Mouse (Mus musculus): ENCODE data around the gene Ace. TPM values are rescaled to one million over a fixed set of nuclear protein-coding genes. Genes with fewer than 3 reads are reported as not detected.
"Not testable (repeated sequence)": the region's sequence is repeated elsewhere in the genome, so short reads cannot be mapped to it uniquely, and the experiment has no call there.

Ace gene
- total RNA-seq, 2 experiments from 2014 or later, result 31.1 to 33.9 TPM

DNA sequence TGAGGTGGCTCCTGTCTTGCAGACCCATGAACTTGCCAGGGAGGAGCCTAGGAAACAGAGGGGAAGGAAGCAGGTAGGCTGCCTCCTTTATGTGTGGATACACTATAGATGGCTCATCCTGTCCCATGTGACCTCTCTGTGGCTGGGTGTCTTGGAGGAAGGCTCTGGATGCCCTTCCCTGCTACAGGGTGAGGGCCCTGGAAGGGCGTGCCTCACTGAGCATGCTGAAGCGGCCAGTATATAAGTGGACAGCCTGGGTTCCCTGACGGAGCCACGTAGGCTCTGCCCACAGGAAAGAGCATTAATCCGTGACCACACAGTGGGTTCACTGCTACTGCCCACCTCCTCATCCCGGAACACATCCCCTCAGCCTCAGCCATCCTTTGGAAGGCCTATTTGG is 21.7 kb downstream of the Ace start:
- no peak for DNase-seq

DNA sequence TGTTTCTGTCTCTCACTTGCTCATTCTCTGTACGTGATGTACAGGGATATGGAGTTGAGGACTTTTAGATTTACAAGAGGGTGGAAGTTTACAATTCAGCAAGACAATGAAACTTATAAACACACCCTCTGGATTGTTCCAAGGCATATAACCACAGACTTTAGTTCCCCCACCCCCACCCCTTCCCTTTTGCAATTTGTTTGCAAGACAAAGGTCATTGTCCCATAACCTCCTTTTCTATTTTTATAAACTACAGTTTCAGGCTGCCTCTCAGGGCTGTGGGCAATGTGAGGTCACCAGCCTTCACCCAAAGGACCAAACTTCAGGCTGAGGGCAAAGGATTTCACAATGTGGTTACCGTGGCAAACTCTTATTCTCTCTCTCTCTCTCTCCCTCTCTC is 22.5 kb downstream of the Ace start:
- no peak for DNase-seq

DNA sequence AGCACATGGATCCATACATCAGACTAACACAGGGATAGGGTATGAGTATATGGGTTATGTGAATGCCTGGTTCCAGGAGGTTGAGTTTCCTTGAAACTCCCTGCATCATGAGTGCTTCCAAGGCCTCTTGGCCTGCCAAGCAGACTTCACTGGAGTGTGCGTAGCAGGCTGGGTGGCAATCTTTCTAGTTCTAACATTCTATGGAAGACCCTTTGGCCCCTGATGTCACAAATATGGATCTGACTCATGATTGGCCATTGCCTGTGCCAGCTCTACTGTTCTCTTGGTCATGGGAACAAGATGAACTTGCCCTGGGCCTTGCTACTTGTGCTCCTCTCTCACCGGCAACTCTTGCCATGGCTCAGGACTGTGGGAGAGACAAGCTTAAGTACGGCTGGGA is 26.6 kb downstream of the Ace start, which contains the start of gene Ace3:
Gene Ace3 (plus strand): TSS at position 301 of the 400 bp plus-strand sequence.
- no peak for DNase-seq

DNA sequence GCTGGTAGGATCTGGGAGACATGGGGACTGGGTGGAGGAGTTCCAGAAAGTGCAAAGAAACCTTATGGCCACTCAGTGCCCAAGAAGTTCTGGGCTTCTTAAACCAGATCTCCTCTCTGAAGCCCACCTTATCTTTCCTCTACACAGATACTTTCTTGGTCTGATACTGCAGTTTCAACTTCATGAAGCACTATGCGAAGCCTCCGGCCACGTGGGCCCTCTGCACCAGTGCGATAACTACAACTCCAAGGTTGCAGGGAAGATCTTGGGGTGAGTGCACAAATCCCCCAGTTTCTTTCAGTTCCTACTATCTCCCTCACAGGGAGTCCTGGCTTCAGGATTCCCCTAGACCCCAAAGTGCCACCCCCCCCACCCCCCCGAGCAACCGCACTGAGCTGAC is 32.3 kb downstream of the Ace start:
- no peak for DNase-seq

DNA sequence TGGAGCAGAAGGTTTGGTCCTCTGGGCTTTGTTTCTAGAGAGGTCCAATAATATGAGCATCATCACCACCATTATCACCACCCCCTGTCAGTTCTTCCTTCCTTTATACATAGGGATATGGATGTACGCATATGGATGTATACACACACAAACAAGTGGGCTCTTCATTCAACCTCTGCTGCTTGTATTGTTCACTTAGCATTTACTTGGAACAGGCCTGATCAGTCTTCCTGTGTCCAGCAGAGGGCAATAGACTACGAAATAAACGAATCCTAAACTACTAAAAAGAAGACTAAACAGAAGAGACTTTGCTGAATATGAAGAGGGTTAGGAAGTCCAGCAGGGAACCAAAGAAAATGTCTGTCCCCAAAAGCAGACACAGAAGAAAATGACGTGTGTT is 34.0 kb downstream of the Ace start:
- DNase-seq, result no peak

DNA sequence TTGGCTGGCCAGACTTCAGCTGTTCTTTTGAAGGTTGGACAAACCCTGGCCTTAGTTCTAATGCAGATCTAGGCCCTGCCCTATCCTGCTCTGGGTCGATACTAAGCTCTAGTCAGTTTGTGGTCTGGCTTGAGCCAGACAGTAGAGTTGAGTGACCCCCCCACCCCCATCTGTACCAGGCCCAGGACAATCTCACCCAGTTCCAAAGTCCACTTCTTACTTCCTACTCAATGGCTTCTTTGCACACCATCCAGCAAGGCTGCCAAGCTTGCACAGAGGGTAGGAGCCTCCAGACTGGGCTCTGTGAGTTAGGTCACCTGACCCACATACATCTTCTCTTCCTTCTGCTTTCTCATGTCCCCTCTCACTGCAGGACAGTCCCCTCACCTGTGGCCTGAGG is 36.8 kb downstream of the Ace start:
- DNase-seq, result no peak

DNA sequence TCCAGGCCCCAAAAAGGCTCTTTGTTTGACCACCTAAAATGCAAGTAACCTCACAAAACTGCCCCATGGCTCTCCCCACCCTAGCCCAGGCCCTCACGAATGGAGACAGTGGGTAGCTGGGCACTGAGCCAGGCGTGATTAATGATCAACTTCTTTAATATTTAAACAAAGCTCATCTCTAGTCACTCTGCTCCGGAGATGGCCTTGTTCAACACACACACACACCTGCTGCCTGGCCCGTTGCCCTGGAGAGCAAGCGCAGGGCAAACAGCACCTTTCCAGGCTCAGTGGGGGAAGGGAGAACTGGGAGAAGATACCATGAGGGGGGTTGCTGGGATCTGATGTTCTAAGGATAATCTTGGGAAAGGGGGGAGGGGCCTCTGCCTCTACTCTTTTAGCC is 38.2 kb downstream of the Ace start:
- no peak for DNase-seq

DNA sequence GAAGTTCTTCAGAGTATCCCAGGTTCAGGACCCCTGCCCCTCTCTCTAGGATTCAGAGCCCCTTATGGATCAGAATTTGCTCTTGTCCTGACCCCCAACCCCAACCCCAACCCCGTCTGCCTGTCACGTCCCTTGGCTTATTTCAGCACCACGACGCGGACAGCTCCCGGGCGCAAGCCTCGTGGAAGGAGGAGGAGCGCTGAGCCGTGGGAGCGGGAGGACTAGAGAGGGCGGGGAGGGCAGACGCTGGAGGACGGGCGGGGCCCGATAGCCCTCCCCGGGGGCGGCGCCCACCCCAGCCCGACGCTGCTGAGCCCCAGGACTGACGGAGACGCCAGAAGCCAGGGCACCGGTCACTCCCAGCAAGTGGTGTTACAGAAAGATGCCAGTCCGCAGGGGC is 40.1 kb downstream of the Ace start, which contains the start of gene Kcnh6:
Gene Kcnh6 (plus strand): TSS at position 304 of the 400 bp plus-strand sequence.
- peak; percentile 34 for DNase-seq

DNA sequence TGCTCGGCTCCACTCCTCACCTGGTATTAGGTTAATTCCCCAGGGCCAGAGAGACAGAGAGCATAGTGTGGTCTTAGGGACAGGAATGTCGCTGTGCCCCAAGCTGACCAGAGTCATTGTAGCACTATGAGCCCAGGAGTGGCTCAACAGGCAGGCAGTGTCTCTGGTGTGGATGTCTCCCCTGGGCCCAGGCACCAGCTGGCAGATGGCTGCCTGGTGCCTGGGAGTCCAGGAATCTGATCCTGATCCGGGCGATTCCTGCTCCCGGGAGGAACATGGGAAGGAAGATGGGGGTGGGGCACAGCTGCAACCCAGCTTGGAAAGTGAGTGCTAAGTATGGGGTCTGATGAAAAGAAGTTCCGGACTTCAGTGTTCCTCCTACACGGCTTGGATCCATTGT is 45.0 kb downstream of the Ace start:
- DNase-seq, result no peak

DNA sequence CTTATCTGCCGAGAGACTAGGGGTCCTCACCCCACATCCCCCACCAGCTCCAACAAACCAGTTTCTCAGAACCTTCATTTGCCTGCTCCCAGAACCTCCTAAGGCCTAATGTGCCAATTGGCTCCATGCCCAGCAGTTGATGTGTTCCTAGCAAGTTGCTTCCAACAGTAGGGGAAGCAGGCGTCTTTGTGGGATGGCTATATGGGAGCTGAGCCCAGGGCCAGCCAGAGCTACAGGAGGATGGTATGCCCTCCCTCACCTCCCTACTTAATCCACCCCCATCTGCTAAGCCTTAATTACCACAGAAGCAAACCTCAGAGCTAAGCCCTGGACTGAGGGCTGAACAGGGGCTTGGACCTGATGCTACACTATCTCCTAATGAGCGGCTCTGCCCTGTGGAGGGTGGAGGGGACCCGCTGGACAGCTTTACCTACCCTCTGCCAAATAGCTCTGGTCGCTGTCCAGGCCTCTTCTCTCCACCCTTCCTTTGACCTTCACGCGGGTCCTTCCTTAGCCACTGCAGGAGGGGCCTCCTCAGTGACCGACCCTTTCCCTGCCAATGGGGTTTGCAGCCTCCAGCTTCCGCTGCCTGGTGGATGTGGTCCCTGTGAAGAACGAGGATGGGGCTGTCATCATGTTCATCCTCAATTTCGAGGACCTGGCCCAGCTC is 45.9 kb downstream of the Ace start:
- DNase-seq, result no peak

DNA sequence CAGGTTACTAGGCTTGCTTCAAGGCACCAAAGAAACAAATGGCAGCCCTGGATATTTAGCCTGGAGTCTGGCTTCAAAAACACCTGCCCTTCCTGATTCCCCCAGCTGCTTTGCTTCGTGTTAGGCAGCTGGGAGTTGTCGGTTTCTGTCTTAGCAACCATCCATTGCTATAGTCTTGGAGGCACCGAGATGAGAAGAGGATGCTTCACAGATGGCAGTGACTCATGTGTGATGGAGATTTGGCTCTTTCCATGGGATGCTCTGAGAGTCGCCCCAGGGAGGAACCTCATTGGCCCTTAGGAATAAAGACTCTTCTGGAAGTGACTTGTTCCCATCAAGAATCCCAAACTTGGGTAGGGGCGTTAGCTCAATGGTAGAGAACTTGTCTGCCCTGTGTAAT is 48.7 kb downstream of the Ace start:
- no peak for DNase-seq

DNA sequence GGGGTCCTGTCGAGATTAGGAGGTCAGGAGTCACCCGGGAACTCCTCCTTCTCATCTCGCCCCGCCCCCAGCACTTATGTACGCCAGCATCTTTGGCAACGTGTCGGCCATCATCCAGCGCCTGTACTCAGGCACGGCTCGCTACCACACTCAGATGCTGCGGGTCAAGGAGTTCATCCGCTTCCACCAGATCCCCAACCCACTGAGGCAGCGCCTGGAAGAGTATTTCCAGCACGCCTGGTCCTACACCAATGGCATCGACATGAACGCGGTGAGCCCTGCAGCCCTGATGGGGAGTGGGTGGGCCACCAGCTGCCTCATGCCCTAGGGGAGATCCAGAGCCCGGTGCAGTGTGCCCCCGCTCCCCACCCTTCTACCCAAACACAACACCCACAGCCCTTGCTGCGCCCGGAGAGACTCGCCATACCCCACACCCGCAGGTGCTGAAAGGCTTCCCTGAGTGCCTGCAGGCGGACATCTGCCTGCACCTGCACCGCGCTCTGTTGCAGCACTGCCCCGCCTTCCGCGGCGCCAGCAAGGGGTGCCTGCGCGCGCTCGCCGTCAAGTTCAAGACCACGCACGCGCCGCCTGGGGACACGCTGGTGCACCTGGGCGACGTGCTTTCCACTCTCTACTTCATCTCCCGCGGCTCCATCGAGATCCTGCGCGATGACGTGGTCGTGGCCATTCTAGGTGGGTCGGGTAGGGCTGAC is 52.5 kb downstream of the Ace start:
- no peak for DNase-seq

DNA sequence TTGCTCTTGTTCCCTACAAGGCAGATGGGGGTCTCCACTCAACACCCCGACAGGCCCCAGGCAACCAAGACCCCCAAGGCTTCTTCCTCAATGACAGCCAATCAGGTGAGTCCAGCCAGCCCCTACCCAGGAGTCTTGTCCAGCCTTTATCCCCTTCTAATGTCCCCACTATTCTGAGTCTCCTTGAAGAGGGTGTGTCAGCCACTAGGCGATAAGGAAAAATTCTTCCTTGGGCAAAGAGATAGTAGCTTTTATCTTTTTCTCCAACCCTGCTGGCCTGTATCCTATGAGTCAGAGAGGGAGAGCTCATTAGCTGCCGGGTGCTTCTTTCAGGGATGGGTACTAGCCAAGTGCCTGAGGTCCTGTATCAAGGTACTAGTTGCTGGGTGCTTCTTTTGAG is 58.0 kb downstream of the Ace start:
- no peak for DNase-seq

DNA sequence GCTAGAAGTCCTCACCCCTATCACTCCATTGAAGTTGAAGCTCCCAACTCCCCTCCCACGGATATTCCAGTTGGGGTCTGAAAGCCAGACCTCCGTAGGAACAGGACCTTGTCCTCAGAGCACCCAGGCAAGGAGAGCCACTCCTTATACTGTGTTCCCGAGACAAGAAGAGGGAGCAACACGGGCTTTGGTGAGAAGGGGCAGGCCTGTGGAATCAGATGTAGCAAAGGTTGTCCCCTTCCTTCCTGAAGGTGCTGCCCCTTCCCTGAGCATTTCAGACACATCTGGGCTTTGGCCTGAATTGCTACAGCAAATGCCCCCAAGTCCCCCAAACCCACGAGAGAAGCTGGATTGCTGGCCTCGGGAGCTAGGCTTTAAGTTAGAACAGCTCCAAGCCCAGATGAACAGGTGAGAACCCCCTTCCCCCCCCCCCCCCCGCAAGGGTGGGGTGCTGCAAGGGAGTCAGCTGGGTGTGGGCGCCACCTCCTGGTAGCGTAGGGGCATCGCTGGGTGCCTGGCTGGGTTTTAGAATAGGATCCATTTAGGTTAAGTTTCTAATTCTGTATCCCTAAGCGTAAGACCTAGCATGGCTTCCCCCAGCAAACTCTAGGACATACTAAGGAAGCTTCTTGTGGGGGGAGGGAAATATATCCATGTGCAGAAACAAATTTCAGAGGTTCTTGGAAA is 58.9 kb downstream of the Ace start:
- DNase-seq, result peak; percentile 36

DNA sequence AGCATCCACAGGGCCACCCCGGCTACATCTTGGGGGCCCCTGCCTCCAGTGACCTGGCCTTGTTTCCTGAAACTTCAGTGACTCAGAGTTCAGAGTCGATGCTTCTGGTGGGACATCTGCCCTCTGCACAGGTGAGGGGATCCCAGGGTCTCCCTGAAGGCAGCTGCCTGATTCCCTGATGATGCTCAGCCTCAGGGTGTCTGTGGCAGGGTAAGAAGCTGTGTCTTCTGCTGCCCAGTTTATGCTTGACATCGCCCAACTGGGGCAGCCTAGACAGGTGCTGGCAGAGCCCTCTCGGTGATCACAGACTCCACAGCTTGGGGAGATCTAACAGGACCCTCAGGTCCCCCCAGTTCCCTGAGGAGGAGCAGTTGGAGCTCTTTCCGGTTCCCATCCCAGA is 59.9 kb downstream of the Ace start:
- DNase-seq, result no peak

DNA sequence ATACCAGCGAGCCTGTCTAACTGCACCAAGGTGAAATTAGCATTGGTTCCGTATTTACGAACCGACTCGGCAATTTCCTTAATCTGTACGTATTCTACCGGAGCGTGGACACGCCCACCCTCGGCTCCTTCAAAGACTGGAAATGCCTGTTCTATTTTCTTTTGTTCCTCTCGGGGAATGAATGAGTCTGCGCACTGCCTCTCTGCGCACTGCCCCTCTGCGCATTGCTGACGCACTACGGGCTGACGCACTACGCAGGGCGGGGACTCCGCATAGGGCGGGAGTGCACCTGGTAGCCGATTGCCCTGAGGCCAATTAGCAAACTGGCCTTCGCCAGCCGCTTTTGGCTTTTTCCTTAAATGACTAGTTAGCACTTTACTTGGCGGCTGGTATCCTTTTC is 64.3 kb downstream of the Ace start:
- not testable (repeated sequence) for DNase-seq

DNA sequence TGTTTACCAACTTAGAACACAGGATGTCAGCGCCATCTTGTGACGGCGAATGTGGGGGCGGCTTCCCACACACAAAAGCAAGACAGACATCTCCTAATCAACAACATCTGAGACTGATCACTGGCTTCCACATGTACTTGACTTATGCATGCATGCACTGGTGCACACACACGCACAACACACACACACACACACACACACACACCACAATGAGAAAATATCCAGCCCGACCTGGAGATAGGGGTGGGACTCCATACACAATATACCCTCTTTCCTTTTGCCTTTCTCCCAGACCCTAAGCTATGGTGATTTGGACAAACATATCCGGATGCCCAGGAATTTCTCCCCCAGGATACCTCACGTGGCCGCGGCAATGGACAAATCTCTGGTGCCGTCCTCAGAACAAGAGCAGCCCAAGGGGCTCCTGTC is 65.8 kb downstream of the Ace start:
- DNase-seq, result no peak

DNA sequence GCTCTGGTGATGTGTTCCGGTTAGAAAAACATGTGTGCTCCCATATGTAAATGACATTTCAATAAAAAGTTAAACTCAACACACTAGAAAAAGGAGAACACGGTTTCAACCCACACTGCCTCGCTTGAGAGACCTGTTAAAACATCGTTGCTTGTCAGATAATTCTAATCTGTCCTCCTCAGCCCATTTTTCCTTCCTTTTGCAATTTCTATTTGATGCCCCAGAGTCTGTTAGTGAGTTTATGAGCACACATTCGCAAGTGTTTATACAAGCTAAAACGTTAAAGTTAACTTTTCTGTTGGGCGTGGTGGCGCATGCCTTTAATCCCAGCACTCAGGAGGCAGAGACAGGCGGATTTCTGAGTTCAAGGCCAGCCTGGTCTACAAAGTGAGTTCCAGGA is 67.2 kb downstream of the Ace start:
- DNase-seq, result no peak

DNA sequence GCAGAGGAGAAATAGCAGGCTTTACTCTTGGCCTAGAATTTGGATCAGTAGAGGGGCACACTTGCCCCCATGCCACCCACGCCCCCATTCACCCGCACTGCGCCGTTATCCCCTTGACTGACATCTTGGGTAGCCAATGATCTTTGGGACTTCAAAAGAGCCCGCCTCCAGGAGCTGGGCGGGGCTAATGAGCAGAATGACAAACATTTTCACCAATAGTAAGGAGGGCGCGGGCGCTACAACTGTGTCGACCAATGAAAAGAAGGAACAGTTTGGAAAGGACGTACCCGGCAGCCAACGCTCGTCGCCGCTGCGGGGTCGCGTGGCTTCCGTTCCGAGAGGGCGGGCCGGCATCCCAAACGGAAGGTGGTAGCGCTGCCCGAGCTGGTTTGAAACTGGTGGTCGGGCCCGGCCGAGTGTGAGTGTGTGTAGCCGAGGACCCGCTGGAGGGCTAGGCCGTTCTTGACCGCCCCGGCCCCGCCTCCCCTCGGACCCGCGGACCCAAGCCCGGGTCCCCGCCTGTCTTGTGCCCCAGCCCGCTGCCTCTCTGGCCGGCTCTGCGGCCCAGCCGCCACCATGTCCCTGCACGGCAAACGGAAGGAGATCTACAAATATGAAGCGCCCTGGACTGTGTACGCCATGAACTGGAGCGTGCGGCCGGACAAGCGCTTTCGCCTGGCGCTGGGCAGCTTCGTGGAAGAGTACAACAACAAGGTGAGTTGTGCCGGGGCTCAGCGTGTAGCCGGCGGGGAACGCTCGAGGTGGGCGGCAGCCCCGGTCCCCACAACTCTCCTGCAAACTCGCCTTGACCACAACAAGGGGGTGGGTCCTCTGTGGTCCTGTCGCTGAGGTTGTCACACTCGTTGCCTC is 69.0 kb downstream of the Ace start, which contains the start of gene Dcaf7:
Gene Dcaf7 (plus strand): TSS at position 325 of the 870 bp plus-strand sequence.
- DNase-seq, result peak; percentile 96

DNA sequence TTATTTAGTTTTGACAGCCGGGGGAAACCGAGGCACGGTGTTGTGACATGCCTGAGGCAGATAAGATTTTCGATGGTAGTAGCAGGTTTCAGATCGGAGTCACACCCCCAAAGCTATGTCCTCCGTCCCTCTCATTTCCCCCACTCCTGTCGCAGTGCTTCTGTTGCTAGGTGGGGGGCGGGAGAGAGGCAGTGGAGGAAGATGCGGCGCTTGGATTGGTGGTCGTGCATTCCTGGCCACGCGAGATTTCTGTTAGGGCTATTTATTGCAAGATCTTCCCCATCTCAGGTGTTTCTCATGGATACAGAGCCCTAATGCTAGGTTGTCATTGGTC is 69.6 kb downstream of the Ace start:
- no peak for DNase-seq

Measured in gastrocnemius, postnatal 25 days (tissue).